Mouse (Mus musculus): ENCODE measurements around the gene Mylk4. TPM values are rescaled to one million over a fixed set of nuclear protein-coding genes. Genes with fewer than 3 reads are reported as not detected.

Gene Mylk4
- total and polyA plus RNA-seq, 3 experiments = 59.5 to 290 (median 262) TPM

- Histone ChIP-seq H3K27ac (no peak overlapping the region), H3K9ac (ENCODE audit: low read depth, low read length) (no peak overlapping the region), H3K36me3 (ENCODE audit: control insufficient read depth, insufficient read depth, low read length) (peaks cover 2% of the 10 kb centered on the region), H3K27me3 (ENCODE audit: control insufficient read depth, insufficient read depth, low read length) (no peaks in the 10 kb centered on the region), H3K4me3 (no peak overlapping the region), H3K79me2 (replicated peaks; ENCODE audit: control insufficient read depth, insufficient read depth, low read length) (no peaks in the 10 kb centered on the region), H3K4me1 (ENCODE audit: control insufficient read depth, insufficient read depth, low read length) (no peaks in the 10 kb centered on the region)
- DNase-seq = no peak
- TF ChIP-seq CTCF (IDR thresholded peaks at IDR 0.05) (no peak), POLR2A (IDR thresholded peaks at IDR 0.05; ENCODE audit: insufficient read depth, low read depth, low read length) (no peak), EP300 (IDR thresholded peaks at IDR 0.05; ENCODE audit: insufficient read depth, low read depth, low read length) (no peak)
- WGBS = 32% methylated on average over 4 of the region's 4 CpGs
- intact Hi-C loops (cut with DNase I) = no loop called here
These were observed 31.6 kb downstream of the Mylk4 start for GRCm38 (mm10) chr13:32752066-32752657.

GRCm38 (mm10) chr13:32750507-32750906 is 33.2 kb downstream of the Mylk4 start:
- Histone ChIP-seq H3K36me3 (ENCODE audit: control insufficient read depth, insufficient read depth, low read length) (peaks cover 2% of the 10 kb centered on the region), H3K79me2 (replicated peaks; ENCODE audit: control insufficient read depth, insufficient read depth, low read length) (no peaks in the 10 kb centered on the region), H3K4me1 (ENCODE audit: control insufficient read depth, insufficient read depth, low read length) (no peaks in the 10 kb centered on the region), H3K9ac (ENCODE audit: low read depth, low read length) (no peak overlapping the region), H3K27me3 (ENCODE audit: control insufficient read depth, insufficient read depth, low read length) (no peaks in the 10 kb centered on the region), H3K4me3 (no peak overlapping the region), H3K27ac (no peak overlapping the region)
- intact Hi-C loops (cut with DNase I) = no loop called here
- DNase-seq = no peak
- TF ChIP-seq CTCF (IDR thresholded peaks at IDR 0.05) (no peak), POLR2A (IDR thresholded peaks at IDR 0.05; ENCODE audit: insufficient read depth, low read depth, low read length) (no peak), EP300 (IDR thresholded peaks at IDR 0.05; ENCODE audit: insufficient read depth, low read depth, low read length) (no peak)
- 100% methylated on average over 1 of the region's 1 CpGs for WGBS

GRCm38 (mm10) chr13:32748421-32748820 is 35.3 kb downstream of the Mylk4 start:
- H3K27ac ChIP-seq = no peak overlapping the region
- 34% methylated on average over 2 of the region's 2 CpGs for WGBS
- no peaks in the 10 kb centered on the region for H3K79me2 ChIP-seq (replicated peaks; ENCODE audit: control insufficient read depth, insufficient read depth, low read length)
- intact Hi-C loops (cut with DNase I) = no loop called here
- no peak for DNase-seq
- peaks cover 4% of the 10 kb centered on the region for H3K36me3 ChIP-seq (ENCODE audit: control insufficient read depth, insufficient read depth, low read length)
- H3K4me1 ChIP-seq (ENCODE audit: control insufficient read depth, insufficient read depth, low read length) = no peaks in the 10 kb centered on the region
- no peak overlapping the region for H3K9ac ChIP-seq (ENCODE audit: low read depth, low read length)
- H3K4me3 ChIP-seq = no peak overlapping the region
- TF ChIP-seq EP300 (IDR thresholded peaks at IDR 0.05; ENCODE audit: insufficient read depth, low read depth, low read length) (no peak), CTCF (IDR thresholded peaks at IDR 0.05) (no peak), POLR2A (IDR thresholded peaks at IDR 0.05; ENCODE audit: insufficient read depth, low read depth, low read length) (no peak)
- H3K27me3 ChIP-seq (ENCODE audit: control insufficient read depth, insufficient read depth, low read length) = no peaks in the 10 kb centered on the region

GRCm38 (mm10) chr13:32741161-32741560 is 42.6 kb downstream of the Mylk4 start:
- intact Hi-C loops (cut with DNase I) = no loop called here
- H3K27me3 ChIP-seq (ENCODE audit: control insufficient read depth, insufficient read depth, low read length) = no peaks in the 10 kb centered on the region
- H3K4me3 ChIP-seq = no peak overlapping the region
- no peak overlapping the region for H3K27ac ChIP-seq
- H3K79me2 ChIP-seq (replicated peaks; ENCODE audit: control insufficient read depth, insufficient read depth, low read length) = no peaks in the 10 kb centered on the region
- H3K36me3 ChIP-seq (ENCODE audit: control insufficient read depth, insufficient read depth, low read length) = peaks cover 8% of the 10 kb centered on the region
- no peak overlapping the region for H3K9ac ChIP-seq (ENCODE audit: low read depth, low read length)
- WGBS = 83% methylated on average over 7 of the region's 7 CpGs
- peaks cover 3% of the 10 kb centered on the region; the same call in 1 of the 2 replicates for H3K4me1 ChIP-seq (ENCODE audit: control insufficient read depth, insufficient read depth, low read length)
- TF ChIP-seq EP300 (IDR thresholded peaks at IDR 0.05; ENCODE audit: insufficient read depth, low read depth, low read length) = no peak
- no peak for TF ChIP-seq CTCF (IDR thresholded peaks at IDR 0.05)
- no peak for TF ChIP-seq POLR2A (IDR thresholded peaks at IDR 0.05; ENCODE audit: insufficient read depth, low read depth, low read length)
- no peak for DNase-seq

- no peak overlapping the region for H3K27ac ChIP-seq
- H3K4me3 ChIP-seq = no peak overlapping the region
- H3K79me2 ChIP-seq (replicated peaks; ENCODE audit: control insufficient read depth, insufficient read depth, low read length) = no peaks in the 10 kb centered on the region
- no peak overlapping the region for H3K9ac ChIP-seq (ENCODE audit: low read depth, low read length)
- H3K36me3 ChIP-seq (ENCODE audit: control insufficient read depth, insufficient read depth, low read length) = peaks cover 5% of the 10 kb centered on the region; the same call in 1 of the 2 replicates
- no peaks in the 10 kb centered on the region; the same call in 1 of the 2 replicates for H3K4me1 ChIP-seq (ENCODE audit: control insufficient read depth, insufficient read depth, low read length)
- no peak for DNase-seq
- TF ChIP-seq CTCF (IDR thresholded peaks at IDR 0.05) = peak; percentile 56
- TF ChIP-seq POLR2A (IDR thresholded peaks at IDR 0.05; ENCODE audit: insufficient read depth, low read depth, low read length) = no peak
- H3K27me3 ChIP-seq (ENCODE audit: control insufficient read depth, insufficient read depth, low read length) = no peaks in the 10 kb centered on the region
- intact Hi-C loops (cut with DNase I) = no loop called here
These were observed 52.5 kb downstream of the Mylk4 start for GRCm38 (mm10) chr13:32731283-32731682.

- Histone ChIP-seq H3K27ac (no peak overlapping the region), H3K9ac (ENCODE audit: low read depth, low read length) (no peak overlapping the region), H3K4me3 (no peak overlapping the region), H3K4me1 (ENCODE audit: control insufficient read depth, insufficient read depth, low read length) (no peaks in the 10 kb centered on the region; the same call in 1 of the 2 replicates), H3K27me3 (ENCODE audit: control insufficient read depth, insufficient read depth, low read length) (no peaks in the 10 kb centered on the region), H3K36me3 (ENCODE audit: control insufficient read depth, insufficient read depth, low read length) (no peaks in the 10 kb centered on the region), H3K79me2 (replicated peaks; ENCODE audit: control insufficient read depth, insufficient read depth, low read length) (no peaks in the 10 kb centered on the region)
- intact Hi-C loops (cut with DNase I) = no loop called here
- DNase-seq = no peak
- TF ChIP-seq POLR2A (IDR thresholded peaks at IDR 0.05; ENCODE audit: insufficient read depth, low read depth, low read length) (no peak), CTCF (IDR thresholded peaks at IDR 0.05) (no peak), EP300 (IDR thresholded peaks at IDR 0.05; ENCODE audit: insufficient read depth, low read depth, low read length) (no peak)
- WGBS = 92% methylated on average over 5 of the region's 5 CpGs
These were observed 59.1 kb downstream of the Mylk4 start for GRCm38 (mm10) chr13:32724606-32725005.

All from heart, adult 2 months (tissue).